Mouse (Mus musculus): ENCODE results near the gene Cdkn2d.

DNA sequence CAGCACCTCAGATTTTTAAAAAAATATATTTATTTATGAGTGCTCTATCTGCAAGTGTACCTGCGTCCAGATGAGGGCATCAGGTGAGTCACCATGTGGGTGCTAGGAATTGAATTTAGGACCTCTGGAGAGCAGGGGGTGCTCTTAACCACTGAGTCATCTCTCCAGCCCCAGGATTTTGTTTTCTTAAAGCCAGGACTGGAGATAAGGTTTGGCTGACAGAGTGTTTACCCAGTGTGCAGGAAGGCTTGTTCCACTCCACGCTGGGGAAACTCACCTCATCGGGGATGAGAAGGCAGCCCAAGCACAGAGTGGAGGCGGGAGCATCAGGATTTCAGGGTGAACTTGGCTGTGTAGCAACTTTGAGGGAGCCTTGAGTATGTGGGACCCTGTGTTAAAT, 49.2 kb upstream of the Cdkn2d start:
- TF ChIP-seq TAL1 (IDR thresholded peaks at IDR 0.05; ENCODE audit: low read length) (no peak), GATA1 (IDR thresholded peaks at IDR 0.05; ENCODE audit: low read length) (no peak)
